Mouse (Mus musculus) embryo, embryonic 11 days (tissue): ENCODE measurements around the gene Gm6793.

Source experiments
- DNase-seq: peaks from one replicate; pipeline ENCODE4 v3.0.0-alpha.2; 2015

The Gm6793 gene

GRCm38 (mm10) chr8:111982116-111982515, 32.7 kb downstream of the Gm6793 start:
- no peak for DNase-seq

DNA sequence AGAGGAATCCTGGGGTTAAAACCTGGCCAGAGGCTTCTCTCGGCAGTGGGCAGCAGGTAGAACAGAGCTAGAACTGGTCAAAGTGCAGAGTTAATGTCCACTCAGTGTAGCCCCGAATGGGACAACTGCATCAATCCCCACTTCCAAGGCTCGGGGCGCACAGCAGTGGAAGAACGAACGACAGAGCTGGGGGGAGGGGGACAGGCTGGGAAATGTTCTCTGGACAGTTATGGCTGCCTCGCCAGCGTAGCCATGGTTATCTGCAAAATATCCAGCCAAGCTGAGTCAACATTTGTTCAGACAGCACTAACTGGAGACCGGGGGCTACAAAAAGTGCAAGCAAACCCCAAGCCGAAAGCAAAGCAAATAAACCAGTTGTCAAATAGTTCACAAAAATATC, 36.7 kb downstream of the Gm6793 start:
- no peak for DNase-seq

DNA sequence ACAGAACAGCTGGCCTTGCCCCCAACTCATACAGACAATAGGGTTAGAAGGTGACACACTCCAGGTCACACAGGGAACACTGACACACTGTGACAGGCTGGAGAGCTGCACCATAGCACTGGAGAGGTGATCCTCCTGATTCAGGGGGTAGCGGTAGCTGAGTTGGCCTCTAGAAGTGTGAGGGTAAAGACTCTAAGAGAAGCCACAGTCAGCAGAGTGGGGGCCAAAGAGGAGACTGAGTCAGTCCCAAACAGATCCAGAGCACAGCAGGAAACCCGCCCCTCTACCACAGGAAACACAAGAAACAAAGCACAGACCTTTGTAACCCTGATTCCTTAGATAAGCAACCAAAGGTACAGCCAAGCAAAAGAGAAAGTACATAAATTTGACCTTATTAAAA, 38.5 kb downstream of the Gm6793 start:
- no peak for DNase-seq

DNA sequence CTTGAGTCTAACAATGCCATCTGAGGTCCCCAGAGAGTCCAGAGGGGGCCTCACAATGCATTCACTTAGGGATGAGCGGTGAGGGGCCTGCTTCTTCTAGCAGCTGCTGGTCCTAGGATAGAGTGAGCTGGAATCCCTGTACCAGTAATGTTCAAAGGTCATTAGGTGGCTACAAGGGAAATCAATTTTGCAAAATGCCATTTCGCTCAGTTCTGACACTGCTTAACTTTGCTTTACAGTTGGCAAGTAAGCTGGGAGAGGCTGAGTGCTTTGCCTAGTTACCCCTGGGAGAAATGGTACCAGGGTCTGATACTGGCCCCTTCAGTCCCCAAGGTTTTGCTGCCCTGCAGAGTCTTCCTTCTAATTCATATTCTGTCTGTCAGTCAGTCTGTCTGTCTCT, 39.1 kb downstream of the Gm6793 start:
- DNase-seq: no peak

- no peak for DNase-seq
These were observed 40.7 kb downstream of the Gm6793 start for GRCm38 (mm10) chr8:111974138-111974537.

DNA sequence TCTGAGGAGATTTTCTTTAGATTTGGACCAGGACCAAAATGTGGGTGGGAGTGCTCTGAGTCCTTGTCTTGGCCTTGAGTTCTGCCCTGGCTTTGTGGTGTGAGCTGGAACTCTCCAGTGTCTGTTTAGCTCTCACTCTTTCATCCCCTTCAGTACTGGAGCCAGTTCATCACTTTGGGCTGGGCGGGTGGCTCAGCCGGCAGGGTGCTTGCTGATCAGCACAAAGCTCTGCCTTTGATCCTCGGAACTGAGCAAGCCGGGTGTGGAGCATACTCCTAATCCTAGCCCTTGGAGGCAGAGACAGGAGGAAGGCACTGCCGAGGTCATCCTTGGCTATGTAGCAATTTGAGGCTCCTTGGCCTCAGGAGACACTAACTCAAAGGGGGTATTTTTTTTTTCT, 45.8 kb downstream of the Gm6793 start:
- DNase-seq: no peak

DNA sequence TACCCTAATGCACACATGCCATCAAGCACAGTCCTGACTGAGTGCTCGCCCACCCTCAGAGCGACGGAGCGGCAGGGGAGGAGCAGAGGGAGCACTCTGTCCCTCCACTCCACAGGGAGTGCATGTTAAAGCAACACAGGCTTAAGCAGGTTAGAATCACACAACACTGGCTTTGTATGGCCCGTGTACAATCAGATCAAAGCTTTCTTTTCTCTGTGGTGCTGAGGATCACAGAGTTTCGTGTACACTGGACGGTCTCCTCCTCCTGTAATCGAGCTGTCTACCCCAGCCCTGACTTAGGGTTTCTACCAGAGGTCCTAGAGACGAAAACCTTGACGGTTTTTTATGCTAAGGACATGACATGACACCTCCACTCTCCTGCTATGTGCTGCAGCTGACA, 46.3 kb downstream of the Gm6793 start:
- no peak for DNase-seq

- DNase-seq: no peak
These were observed 47.5 kb downstream of the Gm6793 start for GRCm38 (mm10) chr8:111967246-111967870.

GRCm38 (mm10) chr8:111964849-111965561, 49.8 kb downstream of the Gm6793 start:
- DNase-seq: no peak

- no peak for DNase-seq
These were observed 50.5 kb downstream of the Gm6793 start for GRCm38 (mm10) chr8:111964351-111964750.

GRCm38 (mm10) chr8:111963546-111963945, 51.3 kb downstream of the Gm6793 start:
- DNase-seq: no peak
